Comparison of ENCODE assay signal across 14 mouse cellular contexts in genomic region chr3:123034752-123035151, GRCm38 (mm10). TPM values are rescaled to one million over a fixed set of nuclear protein-coding genes. Genes with fewer than 3 reads are reported as not detected.
A peak's percentile ranks its signal among the peaks of the same experiment; 100 is the strongest.
DNase-seq lines count a peak whose midpoint lies in the region; ATAC-seq lines count a peak whose summit lies in the region.
"Had no signal": no experiment of that assay in that cellular context is flagged by ENCODE, and none has a peak within 500 bp of the region (broad histone marks: within the 10 kb centered on the region; RNA-seq: fewer than 3 reads in every experiment).

Gene Myoz2 (minus strand): TSS chr3:123035015.

- ATAC-seq in heart, embryonic 15.5 days (replicated peaks; ENCODE audit: insufficient number of reproducible peaks, insufficient read depth, low FRiP score, low read depth), result peak; percentile 88
- no peak for ATAC-seq in inflammation-experienced regulatory T-cells, adult 6 months
- no peak for ATAC-seq in liver, embryonic 11.5 days (replicated peaks; ENCODE audit: low FRiP score)
- ATAC-seq: CD4-positive, CD25-positive, alpha-beta regulatory T cell, adult 4 months; intestine, embryonic 16.5 days had no signal

- no peaks in the 10 kb centered on the region for H3K36me3 ChIP-seq in heart, embryonic 15.5 days
- no peaks in the 10 kb centered on the region for H3K36me3 ChIP-seq in liver, embryonic 11.5 days (ENCODE audit: control insufficient read depth, insufficient read depth, low read length)
- H3K36me3 ChIP-seq: forebrain, embryonic 10.5 days had no signal

- peak within 1 kb of the TSS; percentile 28 for H3K9ac ChIP-seq in heart, embryonic 15.5 days
- no peak within 1 kb of the TSS for H3K9ac ChIP-seq in liver, embryonic 11.5 days (ENCODE audit: low read depth, low read length)

- H3K4me3 ChIP-seq in heart, embryonic 15.5 days, result peak within 1 kb of the TSS; percentile 46
- no peak within 1 kb of the TSS for H3K4me3 ChIP-seq in liver, embryonic 11.5 days (ENCODE audit: low read depth, low read length)
- H3K4me3 ChIP-seq: forebrain, embryonic 10.5 days had no signal

- no peaks in the 10 kb centered on the region for H3K9me3 ChIP-seq in heart, embryonic 15.5 days (replicated peaks)
- no peaks in the 10 kb centered on the region for H3K9me3 ChIP-seq in liver, embryonic 11.5 days (ENCODE audit: control insufficient read depth, low read length)
- H3K9me3 ChIP-seq: forebrain, embryonic 10.5 days had no signal

- peak within 1 kb of the TSS; percentile 89 for H3K27ac ChIP-seq in heart, embryonic 15.5 days
- H3K27ac ChIP-seq in liver, embryonic 11.5 days (ENCODE audit: low read depth, low read length), result no peak within 1 kb of the TSS
- H3K27ac ChIP-seq: forebrain, embryonic 10.5 days had no signal

- peak; percentile 12 for DNase-seq in testis, postnatal 14 days (ENCODE audit: low spot score)
- no peak for DNase-seq in testis, postnatal 10 days (ENCODE audit: low spot score)
- DNase-seq in gastrocnemius, postnatal 36 days, result no peak
- peak; percentile 9 for DNase-seq in skeletal muscle tissue, adult 2 months (ENCODE audit: low read depth, low spot score)
- no peak for DNase-seq in liver, embryonic 11.5 days (ENCODE audit: low spot score)
- no peak for DNase-seq in lung, postnatal 14 days
- DNase-seq: cerebellum, adult 11-12 months; kidney, postnatal 4 days; lung, adult 18-20 months had no signal

- peak within 1 kb of the TSS; percentile 50 for H3K4me2 ChIP-seq in heart, embryonic 15.5 days
- no peak within 1 kb of the TSS for H3K4me2 ChIP-seq in liver, embryonic 11.5 days

- peaks cover 19% of the 10 kb centered on the region for H3K4me1 ChIP-seq in heart, embryonic 15.5 days (replicated peaks)
- H3K4me1 ChIP-seq in liver, embryonic 11.5 days (replicated peaks; ENCODE audit: control insufficient read depth, insufficient read depth, low read length), result no peaks in the 10 kb centered on the region
- H3K4me1 ChIP-seq: forebrain, embryonic 10.5 days had no signal

- WGBS in heart, embryonic 15.5 days, result 37% methylated on average over 7 of the region's 7 CpGs
- WGBS in liver, embryonic 11.5 days, result 88% methylated on average over 7 of the region's 7 CpGs

- H3K27me3 ChIP-seq in heart, embryonic 15.5 days, result no peaks in the 10 kb centered on the region
- no peaks in the 10 kb centered on the region for H3K27me3 ChIP-seq in liver, embryonic 11.5 days (replicated peaks; ENCODE audit: control insufficient read depth, insufficient read depth, low read length)

- intact Hi-C loops in gastrocnemius, postnatal 36 days (cut with DNase I), result no loop called here

RNA-seq across cellular contexts. Expression of gene Myoz2, which starts in this region (rescaled TPM):
- 100 to 1,000 TPM; 209 to 515 TPM for total RNA-seq in gastrocnemius, postnatal 36 days (2021)
- 178 and 261 TPM in 2 replicates for polyA plus RNA-seq in heart, embryonic 15.5 days (2015; fragmentation: Nextera tagmentation; extraction: Ambion mirVana)
- polyA plus RNA-seq in inflammation-experienced regulatory T-cells, adult 6 months (2017; shearing (Covaris generic)), result not detected
- 0.70 TPM in 1 of 2 replicates, not detected in the other for polyA plus RNA-seq in liver, embryonic 11.5 days (2014; fragmentation: Nextera tagmentation; extraction: Ambion mirVana)
- polyA plus RNA-seq: forebrain, embryonic 10.5 days had no signal

Comparison
In these comparisons a context has a peak if more than half of its experiments do, and no peak if none do; other contexts are left out.
1. RNA of gene Myoz2 (polyA plus RNA-seq): 178 to 261 TPM in heart, embryonic 15.5 days; 0.70 TPM in liver, embryonic 11.5 days and not detected in inflammation-experienced regulatory T-cells, adult 6 months; every median in the first group is over 100 times any median in the second.
2. DNase-seq: peak in testis, postnatal 14 days (single experiment) and skeletal muscle tissue, adult 2 months (single experiment); none in testis, postnatal 10 days (single experiment), gastrocnemius, postnatal 36 days (0 of 2), liver, embryonic 11.5 days (single experiment) and lung, postnatal 14 days (single experiment).